Mouse (Mus musculus) midbrain, embryonic 11.5 days (tissue): Measurements from ENCODE around the gene Dusp16. TPM values are rescaled to one million over a fixed set of nuclear protein-coding genes. Genes with fewer than 3 reads are reported as not detected.

ENCODE experiments used
- ATAC-seq: fragments of 200-750 bp; cut with Nextera tagmentation; 2 replicates; pipeline ENCODE4 v1.8.0; 2017; ENCODE audit warnings: moderate TSS enrichment, moderate library complexity; ENCODE audit not compliant: low FRiP score
- DNase-seq: peaks from one replicate; pipeline ENCODE4 v3.0.0; 2015; ENCODE audit warnings: low spot score; ENCODE audit errors: missing footprints
- H3K27ac ChIP-seq: fragments of 300-500 bp; sonication (generic); 2 replicates; pipeline ENCODE4 v1.5.1; 2014; ENCODE audit warnings: low read depth, low read length
- H3K27me3 ChIP-seq: fragments of 300-500 bp; sonication (generic); 2 replicates; pipeline ENCODE4 v1.6.1; 2014; ENCODE audit warnings: mild to moderate bottlenecking, low read length, moderate library complexity, mixed read lengths; ENCODE audit not compliant: control insufficient read depth, insufficient read depth
- H3K36me3 ChIP-seq: fragments of 300-500 bp; sonication (generic); 2 replicates; pipeline ENCODE4 v1.6.1; 2014; ENCODE audit warnings: mild to moderate bottlenecking, low read length, moderate library complexity, mixed read lengths; ENCODE audit not compliant: control insufficient read depth, insufficient read depth
- H3K4me1 ChIP-seq: fragments of 300-500 bp; sonication (generic); 2 replicates; pipeline ENCODE4 v1.6.1; 2014; ENCODE audit warnings: low read length; ENCODE audit not compliant: control insufficient read depth, insufficient read depth
- H3K4me2 ChIP-seq: fragments of 300-500 bp; sonication (generic); 2 replicates; pipeline ENCODE4 v1.6.1; 2014; ENCODE audit warnings: mild to moderate bottlenecking, moderate library complexity
- H3K4me3 ChIP-seq: fragments of 300-500 bp; sonication (generic); 2 replicates; pipeline ENCODE4 v1.5.1; 2014; ENCODE audit warnings: low read depth, low read length
- H3K9ac ChIP-seq: fragments of 300-500 bp; sonication (generic); 2 replicates; pipeline ENCODE4 v1.6.1; 2014; ENCODE audit warnings: low read length
- H3K9me3 ChIP-seq: fragments of 300-500 bp; sonication (generic); 2 replicates; pipeline ENCODE4 v1.6.1; 2016; ENCODE audit warnings: low read length; ENCODE audit not compliant: control insufficient read depth
- WGBS: fragments of 180-500 bp; shearing (Covaris S2); extraction: QIAGEN DNeasy Blood & Tissue Kit; methylation state at CpG from one replicate; pipeline ENCODE4 v1.1.7; 2014; 5-methylcytosine and 5-hydroxymethylcytosine counted together
- polyA plus RNA-seq: library from polyadenylated mRNA; unstranded; fragments of >200 nt; fragmentation: Nextera tagmentation; extraction: Ambion mirVana; gene quantifications from 2 replicates; pipeline ENCODE4 v1.2.1, GENCODE M21; 2014

Dusp16 gene
- polyA plus RNA-seq, 1 experiment from 2014 or later, result 18.0 TPM

- Histone ChIP-seq H3K9ac (no peak overlapping the region), H3K27me3 (no peaks in the 10 kb centered on the region), H3K4me1 (no peaks in the 10 kb centered on the region), H3K36me3 (no peaks in the 10 kb centered on the region; the same call in 1 of the 2 replicates), H3K4me2 (no peak overlapping the region), H3K4me3 (no peak overlapping the region), H3K9me3 (no peaks in the 10 kb centered on the region), H3K27ac (no peak overlapping the region)
- DNase-seq (peak; percentile 54), ATAC-seq (no peak)
- WGBS, result 92% methylated on average over 8 of the region's 8 CpGs
These were observed 59.6 kb downstream of the Dusp16 start for GRCm38 (mm10) chr6:134732813-134733212.

GRCm38 (mm10) chr6:134730978-134731377 is 61.4 kb downstream of the Dusp16 start:
- Histone ChIP-seq H3K36me3 (no peaks in the 10 kb centered on the region), H3K9me3 (no peaks in the 10 kb centered on the region), H3K4me2 (no peak overlapping the region), H3K4me3 (no peak overlapping the region), H3K27me3 (no peaks in the 10 kb centered on the region), H3K9ac (no peak overlapping the region), H3K27ac (no peak overlapping the region), H3K4me1 (no peaks in the 10 kb centered on the region)
- WGBS, result 96% methylated on average over 3 of the region's 3 CpGs
- peak; percentile 66 for DNase-seq
- no peak for ATAC-seq

GRCm38 (mm10) chr6:134725406-134725805 is 67.0 kb downstream of the Dusp16 start:
- DNase-seq (no peak), ATAC-seq (no peak)
- Histone ChIP-seq H3K36me3 (peaks cover 3% of the 10 kb centered on the region; the same call in 1 of the 2 replicates), H3K9ac (no peak overlapping the region), H3K4me1 (no peaks in the 10 kb centered on the region), H3K27me3 (no peaks in the 10 kb centered on the region), H3K4me3 (no peak overlapping the region), H3K27ac (no peak overlapping the region), H3K9me3 (no peaks in the 10 kb centered on the region), H3K4me2 (no peak overlapping the region)

GRCm38 (mm10) chr6:134723833-134724553 is 68.4 kb downstream of the Dusp16 start:
- Histone ChIP-seq H3K36me3 (peaks cover 5% of the 10 kb centered on the region; the same call in 1 of the 2 replicates), H3K4me3 (no peak overlapping the region), H3K9me3 (no peaks in the 10 kb centered on the region), H3K4me1 (no peaks in the 10 kb centered on the region), H3K9ac (no peak overlapping the region), H3K27me3 (no peaks in the 10 kb centered on the region), H3K27ac (no peak overlapping the region), H3K4me2 (no peak overlapping the region)
- ATAC-seq (no peak), DNase-seq (no peak)
- WGBS, result 91% methylated on average over 9 of the region's 9 CpGs

GRCm38 (mm10) chr6:134723326-134723725 is 69.1 kb downstream of the Dusp16 start:
- 97% methylated on average over 7 of the region's 7 CpGs for WGBS
- Histone ChIP-seq H3K9me3 (no peaks in the 10 kb centered on the region), H3K9ac (no peak overlapping the region), H3K4me1 (no peaks in the 10 kb centered on the region), H3K4me2 (no peak overlapping the region), H3K27me3 (no peaks in the 10 kb centered on the region), H3K4me3 (no peak overlapping the region), H3K36me3 (peaks cover 9% of the 10 kb centered on the region), H3K27ac (no peak overlapping the region)
- ATAC-seq (no peak), DNase-seq (no peak)

GRCm38 (mm10) chr6:134722906-134723305 is 69.5 kb downstream of the Dusp16 start:
- H3K4me2 ChIP-seq, result no peak overlapping the region
- no peaks in the 10 kb centered on the region for H3K9me3 ChIP-seq
- no peak overlapping the region for H3K9ac ChIP-seq
- H3K27ac ChIP-seq, result no peak overlapping the region
- no peak overlapping the region for H3K4me3 ChIP-seq
- ATAC-seq (no peak), DNase-seq (no peak)
- H3K4me1 ChIP-seq, result no peaks in the 10 kb centered on the region
- H3K36me3 ChIP-seq, result peaks cover 13% of the 10 kb centered on the region
- 95% methylated on average over 8 of the region's 8 CpGs for WGBS
- H3K27me3 ChIP-seq, result no peaks in the 10 kb centered on the region

GRCm38 (mm10) chr6:134721729-134722269 is 70.6 kb downstream of the Dusp16 start:
- 97% methylated on average over 6 of the region's 6 CpGs for WGBS
- Histone ChIP-seq H3K4me2 (no peak overlapping the region), H3K4me1 (no peaks in the 10 kb centered on the region), H3K27ac (no peak overlapping the region), H3K27me3 (no peaks in the 10 kb centered on the region), H3K4me3 (no peak overlapping the region), H3K36me3 (peaks cover 15% of the 10 kb centered on the region), H3K9me3 (no peaks in the 10 kb centered on the region), H3K9ac (no peak overlapping the region)
- ATAC-seq (no peak), DNase-seq (no peak)

- ATAC-seq, result no peak
- H3K27ac ChIP-seq, result no peak overlapping the region
- H3K4me2 ChIP-seq, result no peak overlapping the region
- H3K36me3 ChIP-seq, result peaks cover 15% of the 10 kb centered on the region
- H3K4me3 ChIP-seq, result no peak overlapping the region
- H3K9ac ChIP-seq, result no peak overlapping the region
- no peaks in the 10 kb centered on the region for H3K27me3 ChIP-seq
- H3K4me1 ChIP-seq, result no peaks in the 10 kb centered on the region
- DNase-seq, result no peak
- H3K9me3 ChIP-seq, result no peaks in the 10 kb centered on the region
- 83% methylated on average over 5 of the region's 5 CpGs for WGBS
These were observed 72.3 kb downstream of the Dusp16 start for GRCm38 (mm10) chr6:134720150-134720549.

GRCm38 (mm10) chr6:134719156-134719555 is 73.3 kb downstream of the Dusp16 start:
- Histone ChIP-seq H3K4me1 (no peaks in the 10 kb centered on the region), H3K27ac (no peak overlapping the region), H3K36me3 (peaks cover 15% of the 10 kb centered on the region), H3K9ac (no peak overlapping the region), H3K4me2 (no peak overlapping the region), H3K27me3 (no peaks in the 10 kb centered on the region), H3K4me3 (no peak overlapping the region), H3K9me3 (no peaks in the 10 kb centered on the region)
- ATAC-seq, result no peak
- 90% methylated on average over 5 of the region's 5 CpGs for WGBS
- DNase-seq, result no peak
